ENCODE assay signal across 8 mouse cellular contexts in genomic region chr2:122630465-122631225, GRCm38 (mm10). TPM values are rescaled to one million over a fixed set of nuclear protein-coding genes. Genes with fewer than 3 reads are reported as not detected.
A peak's percentile ranks its signal among the peaks of the same experiment; 100 is the strongest.
DNase-seq lines count a peak whose midpoint lies in the region; ATAC-seq and TF ChIP-seq lines count a peak whose summit lies in the region.

No protein-coding gene starts in this region.

- H3K4me3 ChIP-seq in ES-E14 (ENCODE audit: insufficient read depth in 1 of 2, low read depth in 1 of 2, low read length in 2 of 2, poor library complexity in 1 of 2, severe bottlenecking in 1 of 2), result peak overlapping the region; percentile 82 to 83
- H3K4me3 ChIP-seq in forebrain, embryonic 14.5 days (ENCODE audit: low read depth, low read length), result peak overlapping the region; percentile 99
- peak overlapping the region; percentile 100 for H3K4me3 ChIP-seq in neural tube, embryonic 14.5 days (ENCODE audit: low read depth, low read length)
- peak overlapping the region; percentile 91 for H3K4me3 ChIP-seq in testis, adult 2 months (ENCODE audit: control insufficient read depth, low read depth, low read length)

- H3K4me2 ChIP-seq in forebrain, embryonic 14.5 days (ENCODE audit: low read length), result peak overlapping the region; percentile 95
- peak overlapping the region; percentile 97 for H3K4me2 ChIP-seq in neural tube, embryonic 14.5 days (ENCODE audit: low read depth, low read length)

- intact Hi-C loops in heart, postnatal 14 days (cut with DNase I), result loop anchor here (10.0 kb wide), 2 partner anchors 124 to 246 kb away; no protein-coding TSS in a partner anchor

- H3K27ac ChIP-seq in ES-E14 (ENCODE audit: insufficient read depth, low read depth, low read length, poor library complexity, severe bottlenecking), result no peak overlapping the region
- H3K27ac ChIP-seq in forebrain, embryonic 14.5 days (ENCODE audit: low read depth, low read length), result peak overlapping the region; percentile 75; the same call in 1 of the 2 replicates
- peak overlapping the region; percentile 76 for H3K27ac ChIP-seq in neural tube, embryonic 14.5 days (ENCODE audit: low read depth, low read length)
- H3K27ac ChIP-seq in testis, adult 2 months (ENCODE audit: control insufficient read depth, insufficient read depth, low read depth, low read length), result peak overlapping the region; percentile 55

- H3K9me3 ChIP-seq in ES-E14 (ENCODE audit: control insufficient read depth, insufficient read depth, low read depth, low read length), result peaks cover 6% of the 10 kb centered on the region; the same call in 1 of the 2 replicates
- H3K9me3 ChIP-seq in forebrain, embryonic 14.5 days (replicated peaks; ENCODE audit: control insufficient read depth, low read length), result no peaks in the 10 kb centered on the region
- H3K9me3 ChIP-seq in neural tube, embryonic 14.5 days (ENCODE audit: control insufficient read depth, low read length), result no peaks in the 10 kb centered on the region

- WGBS in forebrain, embryonic 14.5 days, result under 1% methylated on average over 66 of the region's 75 CpGs
- WGBS in large intestine, adult 2 months, result under 1% methylated on average over 75 of the region's 75 CpGs
- under 1% methylated on average over 74 of the region's 75 CpGs for WGBS in neural tube, embryonic 14.5 days

- in situ Hi-C loops in ES-E14 (cut with MboI; ENCODE audit: low sequenced_read_pairs in 2 of 2, unreplicated experiment in 2 of 2), result no loop called here

- H3K27me3 ChIP-seq in forebrain, embryonic 14.5 days (replicated peaks; ENCODE audit: control insufficient read depth, insufficient read depth, low read length), result no peaks in the 10 kb centered on the region
- H3K27me3 ChIP-seq in neural tube, embryonic 14.5 days (ENCODE audit: control insufficient read depth, insufficient read depth, low read length), result no peaks in the 10 kb centered on the region
- no peaks in the 10 kb centered on the region for H3K27me3 ChIP-seq in testis, adult 2 months (ENCODE audit: control insufficient read depth, insufficient read depth, low read length)

- no peak for TF ChIP-seq CTCF in testis, adult 2 months (IDR thresholded peaks at IDR 0.05; ENCODE audit: control insufficient read depth, insufficient read depth, insufficient replicate concordance, low read depth, low read length)

- ATAC-seq in forebrain, embryonic 14.5 days, result peak; percentile 88
- peak; percentile 89 for ATAC-seq in neural tube, embryonic 14.5 days (ENCODE audit: low read depth)

- peaks cover 3% of the 10 kb centered on the region; the same call in 1 of the 2 replicates for H3K36me3 ChIP-seq in ES-E14 (ENCODE audit: control insufficient read depth, insufficient read depth, low read length, poor library complexity, severe bottlenecking)
- H3K36me3 ChIP-seq in forebrain, embryonic 14.5 days (ENCODE audit: control insufficient read depth, insufficient read depth, low read length), result peaks cover 22% of the 10 kb centered on the region
- peaks cover 7% of the 10 kb centered on the region; the same call in 1 of the 2 replicates for H3K36me3 ChIP-seq in neural tube, embryonic 14.5 days (ENCODE audit: control insufficient read depth, insufficient read depth, low read length)
- H3K36me3 ChIP-seq in testis, adult 2 months (ENCODE audit: control insufficient read depth, insufficient read depth, low read length), result no peaks in the 10 kb centered on the region

- DNase-seq in ES-E14 (ENCODE audit: low read depth, low spot score), result peak; percentile 61
- peak; percentile 86 for DNase-seq in cerebellum, adult 11 months
- peak; percentile 97 for DNase-seq in forebrain, embryonic 14.5 days (ENCODE audit: low spot score)
- DNase-seq in heart, postnatal 14 days, result peak; percentile 88 to 89
- DNase-seq in large intestine, adult 2 months (ENCODE audit: low read depth, low spot score), result peak; percentile 84
- peak; percentile 88 to 91 for DNase-seq in lung, adult 18-20 months

- TF ChIP-seq POLR2A in testis, adult 2 months (IDR thresholded peaks at IDR 0.05; ENCODE audit: control insufficient read depth, low read depth, low read length), result peak; percentile 67

- peak overlapping the region; percentile 90 for H3K9ac ChIP-seq in ES-E14 (ENCODE audit: insufficient read depth, low read depth, low read length, poor library complexity, severe bottlenecking)
- H3K9ac ChIP-seq in forebrain, embryonic 14.5 days (ENCODE audit: low read length), result peak overlapping the region; percentile 94
- H3K9ac ChIP-seq in neural tube, embryonic 14.5 days (replicated peaks; ENCODE audit: low read depth, low read length), result peak overlapping the region; percentile 93

- no peaks in the 10 kb centered on the region; a peak in 1 of 4 replicates for H3K4me1 ChIP-seq in ES-E14 (ENCODE audit: control insufficient read depth in 2 of 2, insufficient read depth in 2 of 2, low read length in 2 of 2, poor library complexity in 1 of 2)
- peaks cover 13% of the 10 kb centered on the region for H3K4me1 ChIP-seq in forebrain, embryonic 14.5 days (ENCODE audit: control insufficient read depth, insufficient read depth, low read length)
- H3K4me1 ChIP-seq in neural tube, embryonic 14.5 days (ENCODE audit: control insufficient read depth, insufficient read depth, low read length), result peaks cover 9% of the 10 kb centered on the region
- H3K4me1 ChIP-seq in testis, adult 2 months (ENCODE audit: control insufficient read depth, insufficient read depth, low read length), result peaks cover 3% of the 10 kb centered on the region; the same call in 1 of the 2 replicates

TF ChIP-seq in ES-E14, 5 proteins besides CTCF, POLR2A, EP300 and RAD21:
- no peak for TF ChIP-seq MAFK (IDR thresholded peaks at IDR 0.05; ENCODE audit: insufficient read depth, low read depth, low read length)
- TF ChIP-seq HCFC1 (IDR thresholded peaks at IDR 0.05; ENCODE audit: borderline replicate concordance, insufficient read depth, low read length), result no peak
- no peak for TF ChIP-seq CHD2 (IDR thresholded peaks at IDR 0.05; ENCODE audit: low read depth, low read length)
- no peak for TF ChIP-seq ZC3H11A (IDR thresholded peaks at IDR 0.05; ENCODE audit: borderline replicate concordance, low read depth, low read length)
- no peak for TF ChIP-seq ZNF384 (IDR thresholded peaks at IDR 0.05; ENCODE audit: low read depth, low read length)

RNA-seq across cellular contexts. Expression of gene AA467197, which starts 6.1 kb away (rescaled TPM):
- total RNA-seq in ES-E14 (2012; rRNA removed), result 0.53 and 0.54 TPM in 2 replicates
- polyA plus RNA-seq in forebrain, embryonic 14.5 days (2014; fragmentation: Nextera tagmentation; extraction: Ambion mirVana), result 0.36 TPM in 1 of 2 replicates, not detected in the other
- total RNA-seq in heart, postnatal 14 days (2021), result under 1 TPM in 1 of 2 experiments, not detected in 1; 0.46 TPM
- 49.8 and 57.5 TPM in 2 replicates for polyA plus RNA-seq in large intestine, adult 2 months (2012; rRNA removed)
- polyA plus RNA-seq in neural tube, embryonic 14.5 days (2014; fragmentation: Nextera tagmentation; extraction: Ambion mirVana), result 0.50 and 0.64 TPM in 2 replicates
- 137 and 157 TPM in 2 replicates for polyA plus RNA-seq in testis, adult 2 months (2012; rRNA removed)

RNA-seq across cellular contexts. Expression of gene Gatm, which starts 19.5 kb away (rescaled TPM):
- total RNA-seq in ES-E14 (2012; rRNA removed), result 2.0 and 2.2 TPM in 2 replicates
- polyA plus RNA-seq in forebrain, embryonic 14.5 days (2014; fragmentation: Nextera tagmentation; extraction: Ambion mirVana), result 26.1 and 32.5 TPM in 2 replicates
- total RNA-seq in heart, postnatal 14 days (2021), result 1 to 10 TPM; 5.3 to 6.3 TPM
- polyA plus RNA-seq in large intestine, adult 2 months (2012; rRNA removed), result 2.9 and 4.2 TPM in 2 replicates
- 35.3 and 37.6 TPM in 2 replicates for polyA plus RNA-seq in neural tube, embryonic 14.5 days (2014; fragmentation: Nextera tagmentation; extraction: Ambion mirVana)
- polyA plus RNA-seq in testis, adult 2 months (2012; rRNA removed), result 63.3 and 94.7 TPM in 2 replicates

Comparison
In these comparisons a context has a peak if more than half of its experiments do, and no peak if none do; other contexts are left out.
1. RNA of gene AA467197, which starts 6.1 kb away (polyA plus RNA-seq): 137 to 157 TPM in testis, adult 2 months and 49.8 to 57.5 TPM in large intestine, adult 2 months; 0.50 to 0.64 TPM in neural tube, embryonic 14.5 days and 0.36 TPM in forebrain, embryonic 14.5 days; every median in the first group is over 10 times any median in the second.
2. Peak in every context shown above with its lines, with median percentiles within 50 percentile points of each other: DNase-seq, H3K4me3 ChIP-seq and H3K9ac ChIP-seq.